Mouse (Mus musculus): ENCODE data around the gene Zbtb42. TPM values are rescaled to one million over a fixed set of nuclear protein-coding genes. Genes with fewer than 3 reads are reported as not detected.

The Zbtb42 gene
- polyA plus RNA-seq, 1 experiment from 2014 or later, result 2.1 TPM

- H3K9me3 ChIP-seq, result no peaks in the 10 kb centered on the region
- ATAC-seq (ENCODE audit: insufficient number of reproducible peaks, insufficient read depth, low FRiP score, low TSS enrichment), result no peak
- no peak overlapping the region for H3K9ac ChIP-seq
- WGBS, result 86% methylated on average over 3 of the region's 3 CpGs
- H3K27ac ChIP-seq, result no peak overlapping the region
- H3K4me1 ChIP-seq, result peaks cover 25% of the 10 kb centered on the region
- no peak overlapping the region for H3K4me3 ChIP-seq
- H3K27me3 ChIP-seq, result peaks cover 13% of the 10 kb centered on the region
- H3K36me3 ChIP-seq, result no peaks in the 10 kb centered on the region
- no peak overlapping the region for H3K4me2 ChIP-seq (replicated peaks)
Observed at GRCm38 (mm10) chr12:112696806-112697425, 18.3 kb downstream of the Zbtb42 start.

GRCm38 (mm10) chr12:112700522-112700921, 21.9 kb downstream of the Zbtb42 start:
- Histone ChIP-seq H3K9me3 (no peaks in the 10 kb centered on the region), H3K27me3 (peaks cover 13% of the 10 kb centered on the region), H3K4me1 (peaks cover 13% of the 10 kb centered on the region), H3K9ac (peak overlapping the region; percentile 30; the same call in 1 of the 2 replicates), H3K4me2 (replicated peaks) (peak overlapping the region; percentile 28), H3K36me3 (no peaks in the 10 kb centered on the region), H3K4me3 (no peak overlapping the region), H3K27ac (peak overlapping the region; percentile 18)
- no peak for ATAC-seq (ENCODE audit: insufficient number of reproducible peaks, insufficient read depth, low FRiP score, low TSS enrichment)
- WGBS, result 8% methylated on average over 15 of the region's 15 CpGs

GRCm38 (mm10) chr12:112702374-112703320, 24.0 kb downstream of the Zbtb42 start:
- ATAC-seq (ENCODE audit: insufficient number of reproducible peaks, insufficient read depth, low FRiP score, low TSS enrichment), result no peak
- Histone ChIP-seq H3K4me1 (peaks cover 15% of the 10 kb centered on the region), H3K27me3 (peaks cover 26% of the 10 kb centered on the region), H3K4me3 (no peak overlapping the region), H3K36me3 (no peaks in the 10 kb centered on the region), H3K9ac (no peak overlapping the region), H3K4me2 (replicated peaks) (no peak overlapping the region), H3K27ac (no peak overlapping the region), H3K9me3 (no peaks in the 10 kb centered on the region)
- WGBS, result 55% methylated on average over 6 of the region's 6 CpGs

- Histone ChIP-seq H3K4me1 (0 out of 2 replicates have a peak, but pooled peaks cover 3% of the 10 kb centered on the region), H3K4me3 (peak overlapping the region; percentile 13; the same call in 1 of the 2 replicates), H3K9me3 (no peaks in the 10 kb centered on the region), H3K27ac (no peak overlapping the region), H3K36me3 (no peaks in the 10 kb centered on the region), H3K27me3 (peaks cover 24% of the 10 kb centered on the region), H3K9ac (peak overlapping the region; percentile 36; the same call in 1 of the 2 replicates), H3K4me2 (replicated peaks) (peak overlapping the region; percentile 44)
- ATAC-seq (ENCODE audit: insufficient number of reproducible peaks, insufficient read depth, low FRiP score, low TSS enrichment), result 0 out of 2 replicates have a peak, but pooled peaks have one; percentile 57
- 14% methylated on average over 32 of the region's 32 CpGs for WGBS
Observed at GRCm38 (mm10) chr12:112706704-112707572, 28.3 kb downstream of the Zbtb42 start.

DNA sequence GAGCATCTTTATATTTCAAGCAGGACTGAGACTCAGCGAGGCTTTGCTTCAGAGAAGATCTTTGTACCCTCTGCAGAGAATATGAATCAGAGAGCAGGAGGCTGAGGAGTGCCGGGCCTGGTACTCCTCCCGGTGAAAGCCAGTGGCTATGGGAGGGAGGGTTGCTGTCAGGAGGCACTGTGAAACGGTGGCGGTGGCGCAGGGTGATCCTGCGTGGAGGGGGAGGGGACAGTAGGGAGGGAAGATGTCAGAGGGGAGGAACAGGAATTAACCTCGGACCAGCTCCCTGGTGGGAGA, 28.9 kb downstream of the Zbtb42 start:
- no peak overlapping the region for H3K4me2 ChIP-seq (replicated peaks)
- 20% methylated on average over 8 of the region's 8 CpGs for WGBS
- H3K4me1 ChIP-seq, result 0 out of 2 replicates have a peak, but pooled peaks cover 3% of the 10 kb centered on the region
- ATAC-seq (ENCODE audit: insufficient number of reproducible peaks, insufficient read depth, low FRiP score, low TSS enrichment), result no peak
- no peak overlapping the region for H3K9ac ChIP-seq
- H3K9me3 ChIP-seq, result no peaks in the 10 kb centered on the region
- H3K27ac ChIP-seq, result no peak overlapping the region
- H3K36me3 ChIP-seq, result no peaks in the 10 kb centered on the region
- peaks cover 24% of the 10 kb centered on the region for H3K27me3 ChIP-seq
- no peak overlapping the region for H3K4me3 ChIP-seq

DNA sequence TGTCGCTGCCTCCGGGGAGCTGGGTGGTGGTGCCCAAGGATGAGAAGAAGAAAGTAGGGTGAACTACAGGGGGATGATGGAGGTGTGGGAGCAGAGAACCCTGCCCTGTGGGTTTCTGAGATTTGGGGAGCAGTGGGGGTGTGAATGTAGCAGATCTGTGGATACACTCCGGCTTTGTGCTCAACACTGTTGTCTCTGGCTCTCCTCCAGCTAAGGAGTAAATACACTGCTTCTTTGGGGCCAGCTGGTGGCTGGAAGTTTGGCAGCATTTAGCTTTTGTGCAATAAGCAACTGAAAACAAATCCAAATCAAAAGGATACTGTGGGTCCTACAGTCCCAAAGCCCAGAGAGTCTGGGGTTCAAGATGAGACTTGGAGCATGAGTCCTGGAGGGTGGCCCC, 35.4 kb downstream of the Zbtb42 start:
- H3K27me3 ChIP-seq, result 0 out of 2 replicates have a peak, but pooled peaks cover 3% of the 10 kb centered on the region
- H3K36me3 ChIP-seq, result no peaks in the 10 kb centered on the region
- H3K4me3 ChIP-seq, result no peak overlapping the region
- no peaks in the 10 kb centered on the region for H3K9me3 ChIP-seq
- H3K9ac ChIP-seq, result no peak overlapping the region
- no peaks in the 10 kb centered on the region for H3K4me1 ChIP-seq
- 69% methylated on average over 3 of the region's 3 CpGs for WGBS
- H3K4me2 ChIP-seq (replicated peaks), result no peak overlapping the region
- H3K27ac ChIP-seq, result no peak overlapping the region
- no peak for ATAC-seq (ENCODE audit: insufficient number of reproducible peaks, insufficient read depth, low FRiP score, low TSS enrichment)

DNA sequence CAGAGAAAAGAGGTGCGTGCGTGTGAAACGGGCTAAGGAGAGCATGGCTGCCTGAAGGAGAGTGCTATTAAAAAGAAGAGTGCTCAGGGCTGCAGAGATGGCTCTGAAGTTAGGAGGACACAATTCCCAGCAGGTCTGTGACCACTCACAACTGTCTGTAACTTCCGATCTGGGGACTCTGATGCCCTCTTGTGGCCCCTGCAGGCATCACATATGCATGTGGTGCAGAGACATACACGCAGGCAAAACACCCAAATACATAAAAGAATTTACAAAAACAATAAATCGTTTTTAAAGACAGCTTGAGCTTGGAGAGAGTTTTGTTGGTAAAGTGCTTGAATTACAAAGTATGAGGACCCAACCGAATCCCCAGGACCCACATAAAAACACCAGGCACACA, 38.5 kb downstream of the Zbtb42 start:
- H3K4me1 ChIP-seq, result peaks cover 8% of the 10 kb centered on the region

GRCm38 (mm10) chr12:112718995-112719394, 40.4 kb downstream of the Zbtb42 start:
- ATAC-seq (ENCODE audit: insufficient number of reproducible peaks, insufficient read depth, low FRiP score, low TSS enrichment), result no peak
- Histone ChIP-seq H3K4me1 (peaks cover 18% of the 10 kb centered on the region), H3K4me3 (no peak overlapping the region), H3K27me3 (peaks cover 33% of the 10 kb centered on the region), H3K4me2 (replicated peaks) (no peak overlapping the region), H3K9me3 (no peaks in the 10 kb centered on the region), H3K27ac (no peak overlapping the region), H3K9ac (no peak overlapping the region), H3K36me3 (no peaks in the 10 kb centered on the region)
- WGBS, result 62% methylated on average over 5 of the region's 5 CpGs

More for the DNA sequence above, 38.5 kb downstream of the Zbtb42 start:
- Histone ChIP-seq H3K27ac (no peak overlapping the region), H3K36me3 (no peaks in the 10 kb centered on the region), H3K4me2 (replicated peaks) (no peak overlapping the region), H3K9me3 (no peaks in the 10 kb centered on the region), H3K4me3 (no peak overlapping the region), H3K9ac (no peak overlapping the region), H3K27me3 (peaks cover 20% of the 10 kb centered on the region)
- WGBS, result 26% methylated on average over 7 of the region's 7 CpGs
- ATAC-seq (ENCODE audit: insufficient number of reproducible peaks, insufficient read depth, low FRiP score, low TSS enrichment), result no peak

- no peaks in the 10 kb centered on the region for H3K9me3 ChIP-seq
- peak within 1 kb of the TSS; percentile 96 for H3K4me2 ChIP-seq (replicated peaks)
- peaks cover 18% of the 10 kb centered on the region for H3K4me1 ChIP-seq
- no peak for ATAC-seq (ENCODE audit: insufficient number of reproducible peaks, insufficient read depth, low FRiP score, low TSS enrichment)
- H3K4me3 ChIP-seq, result peak within 1 kb of the TSS; percentile 72
- WGBS, result 63% methylated on average over 6 of the region's 6 CpGs
- H3K36me3 ChIP-seq, result 0 out of 2 replicates have a peak, but pooled peaks cover 5% of the 10 kb centered on the region
- H3K9ac ChIP-seq, result no peak within 1 kb of the TSS
- H3K27me3 ChIP-seq, result peaks cover 34% of the 10 kb centered on the region
- peak within 1 kb of the TSS; percentile 64 for H3K27ac ChIP-seq
Observed at GRCm38 (mm10) chr12:112720216-112720615, 41.6 kb downstream of the Zbtb42 start, which contains the start of gene Cep170b. TSS of gene Cep170b (plus strand) at chr12:112720455.

GRCm38 (mm10) chr12:112720890-112721423, 42.3 kb downstream of the Zbtb42 start:
- Histone ChIP-seq H3K4me3 (peak overlapping the region; percentile 72), H3K36me3 (0 out of 2 replicates have a peak, but pooled peaks cover 5% of the 10 kb centered on the region), H3K9ac (no peak overlapping the region), H3K4me1 (peaks cover 18% of the 10 kb centered on the region), H3K27ac (peak overlapping the region; percentile 64), H3K4me2 (replicated peaks) (peak overlapping the region; percentile 96), H3K27me3 (peaks cover 39% of the 10 kb centered on the region), H3K9me3 (no peaks in the 10 kb centered on the region)
- WGBS, result 32% methylated on average over 12 of the region's 12 CpGs
- no peak for ATAC-seq (ENCODE audit: insufficient number of reproducible peaks, insufficient read depth, low FRiP score, low TSS enrichment)

All from embryonic facial prominence, embryonic 12.5 days (tissue).